Comparison of ENCODE assay signal across 7 mouse cellular contexts in genomic region chr2:91114781-91115577, GRCm38 (mm10). TPM values are rescaled to one million over a fixed set of nuclear protein-coding genes. Genes with fewer than 3 reads are reported as not detected.
DNase-seq lines count a peak whose midpoint lies in the region; ATAC-seq and TF ChIP-seq lines count a peak whose summit lies in the region.

No protein-coding gene starts in this region.

- H3K36me3 ChIP-seq in embryonic facial prominence, embryonic 12.5 days: no peaks in the 10 kb centered on the region
- H3K36me3 ChIP-seq in kidney, embryonic 14.5 days (ENCODE audit: control insufficient read depth, insufficient read depth, low read length): no peaks in the 10 kb centered on the region
- no peaks in the 10 kb centered on the region for H3K36me3 ChIP-seq in limb, embryonic 14.5 days (ENCODE audit: control insufficient read depth, insufficient read depth, low read length)
- no peaks in the 10 kb centered on the region for H3K36me3 ChIP-seq in stomach, embryonic 15.5 days

- peaks cover 11% of the 10 kb centered on the region; the same call in 1 of the 2 replicates for H3K27me3 ChIP-seq in embryonic facial prominence, embryonic 12.5 days
- H3K27me3 ChIP-seq in kidney, embryonic 14.5 days (ENCODE audit: control insufficient read depth, insufficient read depth, low read length): no peaks in the 10 kb centered on the region
- no peaks in the 10 kb centered on the region for H3K27me3 ChIP-seq in limb, embryonic 14.5 days (ENCODE audit: control insufficient read depth, insufficient read depth, low read length)
- no peaks in the 10 kb centered on the region for H3K27me3 ChIP-seq in stomach, embryonic 15.5 days (replicated peaks)

- peak overlapping the region; percentile 39 for H3K4me3 ChIP-seq in embryonic facial prominence, embryonic 12.5 days
- peak overlapping the region; percentile 34 for H3K4me3 ChIP-seq in kidney, embryonic 14.5 days (ENCODE audit: low read length)
- peak overlapping the region; percentile 45 for H3K4me3 ChIP-seq in limb, embryonic 14.5 days (replicated peaks; ENCODE audit: low read length)
- peak overlapping the region; percentile 49 for H3K4me3 ChIP-seq in stomach, embryonic 15.5 days (replicated peaks)

- peak; percentile 20; the same call in 1 of the 2 replicates for ATAC-seq in embryonic facial prominence, embryonic 12.5 days (ENCODE audit: insufficient number of reproducible peaks, insufficient read depth, low FRiP score, low TSS enrichment)
- ATAC-seq in kidney, embryonic 14.5 days (ENCODE audit: low FRiP score, low TSS enrichment): peak; percentile 81
- ATAC-seq in limb, embryonic 14.5 days (ENCODE audit: low FRiP score, low read depth): peak; percentile 69; the same call in 1 of the 2 replicates
- ATAC-seq in stomach, embryonic 15.5 days (ENCODE audit: insufficient read depth, low FRiP score, low read depth): peak; percentile 75; the same call in 1 of the 2 replicates

- no peak for TF ChIP-seq POLR2A in limb, embryonic 14.5 days (IDR thresholded peaks at IDR 0.05; ENCODE audit: borderline replicate concordance, extremely low read depth, insufficient read depth, insufficient read length)

- no peaks in the 10 kb centered on the region for H3K9me3 ChIP-seq in embryonic facial prominence, embryonic 12.5 days
- H3K9me3 ChIP-seq in kidney, embryonic 14.5 days (ENCODE audit: control insufficient read depth, low read length): no peaks in the 10 kb centered on the region
- H3K9me3 ChIP-seq in limb, embryonic 14.5 days (ENCODE audit: control insufficient read depth, low read length): no peaks in the 10 kb centered on the region
- H3K9me3 ChIP-seq in stomach, embryonic 15.5 days: no peaks in the 10 kb centered on the region

- peak; percentile 98 for DNase-seq in adrenal gland, postnatal 25 days
- peak; percentile 95 for DNase-seq in heart, adult 8-10 months (ENCODE audit: low spot score)
- peak; percentile 84 for DNase-seq in limb, embryonic 14.5 days (ENCODE audit: low spot score)
- peak; percentile 57 for DNase-seq in naive thymus-derived CD4-positive, alpha-beta T cell, adult 2 months (ENCODE audit: low read depth)

- 8% methylated on average over 42 of the region's 42 CpGs for WGBS in embryonic facial prominence, embryonic 12.5 days
- 13% methylated on average over 42 of the region's 42 CpGs for WGBS in kidney, embryonic 14.5 days
- WGBS in limb, embryonic 14.5 days: 13% methylated on average over 39 of the region's 42 CpGs
- 11% methylated on average over 40 of the region's 42 CpGs for WGBS in stomach, embryonic 15.5 days

- H3K9ac ChIP-seq in embryonic facial prominence, embryonic 12.5 days: peak overlapping the region; percentile 53
- H3K9ac ChIP-seq in kidney, embryonic 14.5 days (ENCODE audit: low read depth, low read length): peak overlapping the region; percentile 53
- peak overlapping the region; percentile 73 for H3K9ac ChIP-seq in limb, embryonic 14.5 days (ENCODE audit: low read depth, low read length, severe bottlenecking)
- H3K9ac ChIP-seq in stomach, embryonic 15.5 days: peak overlapping the region; percentile 47

- no peak overlapping the region for H3K27ac ChIP-seq in embryonic facial prominence, embryonic 12.5 days
- H3K27ac ChIP-seq in kidney, embryonic 14.5 days (ENCODE audit: low read depth, low read length): no peak overlapping the region
- H3K27ac ChIP-seq in limb, embryonic 14.5 days (replicated peaks; ENCODE audit: low read depth, low read length): no peak overlapping the region
- H3K27ac ChIP-seq in stomach, embryonic 15.5 days: no peak overlapping the region

- H3K4me1 ChIP-seq in embryonic facial prominence, embryonic 12.5 days: no peaks in the 10 kb centered on the region; the same call in 1 of the 2 replicates
- no peaks in the 10 kb centered on the region for H3K4me1 ChIP-seq in kidney, embryonic 14.5 days (ENCODE audit: control insufficient read depth, insufficient read depth, low read length)
- H3K4me1 ChIP-seq in limb, embryonic 14.5 days (ENCODE audit: control insufficient read depth, insufficient read depth, low read length): no peaks in the 10 kb centered on the region
- no peaks in the 10 kb centered on the region for H3K4me1 ChIP-seq in stomach, embryonic 15.5 days

- H3K4me2 ChIP-seq in embryonic facial prominence, embryonic 12.5 days (replicated peaks): peak overlapping the region; percentile 88
- peak overlapping the region; percentile 60 for H3K4me2 ChIP-seq in kidney, embryonic 14.5 days (replicated peaks; ENCODE audit: low read depth, low read length)
- H3K4me2 ChIP-seq in limb, embryonic 14.5 days (replicated peaks; ENCODE audit: low read depth, low read length, severe bottlenecking): peak overlapping the region; percentile 90
- peak overlapping the region; percentile 96 for H3K4me2 ChIP-seq in stomach, embryonic 15.5 days

RNA-seq across cellular contexts. Expression of gene Mybpc3, which starts 3.0 kb away (rescaled TPM):
- not detected in 2 replicates for total RNA-seq in adrenal gland, postnatal 25 days (2021)
- polyA plus RNA-seq in embryonic facial prominence, embryonic 12.5 days (2016; fragmentation: Nextera tagmentation; extraction: Ambion mirVana): 0.09 and 0.31 TPM in 2 replicates
- total RNA-seq in heart, adult 8-10 months (2022): 1,000 to 10,000 TPM; 1,514 to 2,177 (median 1,722) TPM
- polyA plus RNA-seq in kidney, embryonic 14.5 days (2014; fragmentation: Nextera tagmentation; extraction: Ambion mirVana): not detected in 2 replicates
- 0.27 and 0.29 TPM in 2 replicates for polyA plus RNA-seq in limb, embryonic 14.5 days (2012; rRNA removed)
- polyA plus RNA-seq in limb, embryonic 14.5 days (2014; fragmentation: Nextera tagmentation; extraction: Ambion mirVana): 0.07 and 0.12 TPM in 2 replicates
- polyA plus RNA-seq in stomach, embryonic 15.5 days (2015; fragmentation: Nextera tagmentation; extraction: Ambion mirVana): 0.50 and 0.67 TPM in 2 replicates

RNA-seq across cellular contexts. Expression of gene Spi1, which starts 32.8 kb away (rescaled TPM):
- total RNA-seq in adrenal gland, postnatal 25 days (2021): 3.0 and 3.3 TPM in 2 replicates
- 4.0 and 4.9 TPM in 2 replicates for polyA plus RNA-seq in embryonic facial prominence, embryonic 12.5 days (2016; fragmentation: Nextera tagmentation; extraction: Ambion mirVana)
- total RNA-seq in heart, adult 8-10 months (2022): 1 to 10 TPM; 2.8 to 6.1 (median 3.2) TPM
- polyA plus RNA-seq in kidney, embryonic 14.5 days (2014; fragmentation: Nextera tagmentation; extraction: Ambion mirVana): 2.2 and 3.7 TPM in 2 replicates
- polyA plus RNA-seq in limb, embryonic 14.5 days (2012; rRNA removed): 13.7 and 14.1 TPM in 2 replicates
- 10.6 and 10.7 TPM in 2 replicates for polyA plus RNA-seq in limb, embryonic 14.5 days (2014; fragmentation: Nextera tagmentation; extraction: Ambion mirVana)
- polyA plus RNA-seq in stomach, embryonic 15.5 days (2015; fragmentation: Nextera tagmentation; extraction: Ambion mirVana): 9.5 and 13.5 TPM in 2 replicates

RNA-seq across cellular contexts. Expression of gene Slc39a13, which starts 44.8 kb away (rescaled TPM):
- 31.2 and 32.7 TPM in 2 replicates for total RNA-seq in adrenal gland, postnatal 25 days (2021)
- polyA plus RNA-seq in embryonic facial prominence, embryonic 12.5 days (2016; fragmentation: Nextera tagmentation; extraction: Ambion mirVana): 41.9 and 44.9 TPM in 2 replicates
- 10 to 100 TPM; 19.0 to 26.0 (median 23.6) TPM for total RNA-seq in heart, adult 8-10 months (2022)
- polyA plus RNA-seq in kidney, embryonic 14.5 days (2014; fragmentation: Nextera tagmentation; extraction: Ambion mirVana): 31.1 and 32.8 TPM in 2 replicates
- 143 and 172 TPM in 2 replicates for polyA plus RNA-seq in limb, embryonic 14.5 days (2012; rRNA removed)
- polyA plus RNA-seq in limb, embryonic 14.5 days (2014; fragmentation: Nextera tagmentation; extraction: Ambion mirVana): 63.3 and 74.3 TPM in 2 replicates
- 42.8 and 45.5 TPM in 2 replicates for polyA plus RNA-seq in stomach, embryonic 15.5 days (2015; fragmentation: Nextera tagmentation; extraction: Ambion mirVana)

Comparison
In these comparisons a context has a peak if more than half of its experiments do, and no peak if none do; other contexts are left out.
1. ATAC-seq: peak in every context shown above with its lines; median percentile 81 in kidney, embryonic 14.5 days; 75 in stomach, embryonic 15.5 days; 69 in limb, embryonic 14.5 days; 20 in embryonic facial prominence, embryonic 12.5 days.